Mouse (Mus musculus): ENCODE measurements at regions not wholly inside any gene's neighbourhood (a gene's known extent, or its start where the extent isn't known, plus 50 kb on each side); places are given as distances from the start of the nearest gene placed in this dataset.

- TF ChIP-seq CTCF (IDR thresholded peaks at IDR 0.05; ENCODE audit: control insufficient read depth, insufficient read depth, insufficient read length) (no peak), USF1 (IDR thresholded peaks at IDR 0.05; ENCODE audit: low read depth) (no peak), MYOD1 (IDR thresholded peaks at IDR 0.05; ENCODE audit: control insufficient read depth, insufficient read length, low read depth) (no peak), CEBPB (IDR thresholded peaks at IDR 0.05; ENCODE audit: low read depth) (no peak)
Observed at GRCm38 (mm10) chr10:92570496-92570895, 151.7 kb downstream of the Nedd1 start.
